Mouse (Mus musculus) liver, embryonic 11.5 days (tissue): ENCODE measurements around the gene Rpp14. TPM values are rescaled to one million over a fixed set of nuclear protein-coding genes. Genes with fewer than 3 reads are reported as not detected.

Source experiments
- ATAC-seq: fragments of 200-750 bp; cut with Nextera tagmentation; replicated peaks from 2 replicates; pipeline ENCODE4 v1.8.0; 2017; ENCODE audit warnings: moderate number of reproducible peaks, mild to moderate bottlenecking, moderate TSS enrichment, moderate library complexity; ENCODE audit not compliant: low FRiP score
- DNase-seq: peaks from one replicate; pipeline ENCODE4 v3.0.0-alpha.2; 2017; ENCODE audit warnings: low spot score
- H3K27ac ChIP-seq: fragments of 300-500 bp; sonication (generic); 2 replicates; pipeline ENCODE4 v1.5.1; 2014; ENCODE audit warnings: mild to moderate bottlenecking, low read depth, low read length, control low read depth
- H3K27me3 ChIP-seq: fragments of 300-500 bp; sonication (generic); replicated peaks from 2 replicates; pipeline ENCODE4 v1.6.1; 2014; ENCODE audit warnings: low read length, mixed read lengths; ENCODE audit not compliant: control insufficient read depth, insufficient read depth
- H3K36me3 ChIP-seq: fragments of 300-500 bp; sonication (generic); 2 replicates; pipeline ENCODE4 v1.6.1; 2014; ENCODE audit warnings: mild to moderate bottlenecking, low read length, moderate library complexity, mixed read lengths; ENCODE audit not compliant: control insufficient read depth, insufficient read depth
- H3K4me1 ChIP-seq: fragments of 300-500 bp; sonication (generic); replicated peaks from 2 replicates; pipeline ENCODE4 v1.6.1; 2014; ENCODE audit warnings: low read length, mixed read lengths; ENCODE audit not compliant: control insufficient read depth, insufficient read depth
- H3K4me2 ChIP-seq: fragments of 300-500 bp; sonication (generic); 2 replicates; pipeline ENCODE4 v1.6.1; 2014; ENCODE audit warnings: mild to moderate bottlenecking, control low read depth, moderate library complexity
- H3K4me3 ChIP-seq: fragments of 300-500 bp; sonication (generic); 2 replicates; pipeline ENCODE4 v1.5.1; 2014; ENCODE audit warnings: low read depth, low read length, control low read depth
- H3K9ac ChIP-seq: fragments of 300-500 bp; sonication (generic); 2 replicates; pipeline ENCODE4 v1.6.1; 2014; ENCODE audit warnings: low read depth, low read length, control low read depth
- H3K9me3 ChIP-seq: fragments of 300-500 bp; sonication (generic); 2 replicates; pipeline ENCODE4 v1.6.1; 2016; ENCODE audit warnings: low read length, inconsistent platforms, mixed read lengths; ENCODE audit not compliant: control insufficient read depth
- WGBS: fragments of 180-500 bp; shearing (Covaris S2); extraction: QIAGEN DNeasy Blood & Tissue Kit; methylation state at CpG from one replicate; pipeline ENCODE4 v1.1.7; 2014; 5-methylcytosine and 5-hydroxymethylcytosine counted together
- polyA plus RNA-seq: library from polyadenylated mRNA; unstranded; fragments of >200 nt; fragmentation: Nextera tagmentation; extraction: Ambion mirVana; gene quantifications from 2 replicates; pipeline ENCODE4 v1.2.1, GENCODE M21; 2014

Gene Rpp14
- polyA plus RNA-seq, 1 experiment from 2014 or later = 77.4 TPM

DNA sequence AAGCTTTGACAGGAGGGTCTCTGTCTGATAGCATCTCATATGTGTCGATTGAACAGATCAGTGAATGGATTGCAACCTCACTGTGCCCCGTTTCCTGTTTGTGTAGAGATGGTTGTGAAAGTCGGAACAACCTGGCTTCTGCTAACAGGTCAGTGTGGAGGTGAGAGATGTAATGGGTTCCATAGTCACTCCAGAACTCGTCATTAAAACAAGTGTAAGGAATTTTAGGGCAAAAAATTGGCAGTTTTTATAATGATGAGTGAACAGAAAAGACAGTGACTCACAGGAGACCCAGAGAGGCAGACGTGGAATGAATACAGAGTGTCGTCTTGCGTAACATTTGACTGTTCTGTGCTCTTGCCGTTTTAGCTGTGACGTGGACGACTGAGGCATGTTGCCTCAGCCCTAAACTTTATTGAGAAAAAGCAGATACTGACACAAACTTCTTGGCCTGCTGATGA, 19.4 kb downstream of the Rpp14 start:
- no peaks in the 10 kb centered on the region for H3K36me3 ChIP-seq
- DNase-seq (no peak), ATAC-seq (no peak)
- H3K4me2 ChIP-seq = peak overlapping the region; percentile 85
- H3K27me3 ChIP-seq = no peaks in the 10 kb centered on the region
- WGBS = 48% methylated on average over 10 of the region's 10 CpGs
- no peaks in the 10 kb centered on the region for H3K9me3 ChIP-seq
- H3K4me3 ChIP-seq = no peak overlapping the region; the same call in 1 of the 2 replicates
- H3K4me1 ChIP-seq = peaks cover 9% of the 10 kb centered on the region; the same call in 1 of the 2 replicates
- no peak overlapping the region for H3K9ac ChIP-seq
- H3K27ac ChIP-seq = no peak overlapping the region

DNA sequence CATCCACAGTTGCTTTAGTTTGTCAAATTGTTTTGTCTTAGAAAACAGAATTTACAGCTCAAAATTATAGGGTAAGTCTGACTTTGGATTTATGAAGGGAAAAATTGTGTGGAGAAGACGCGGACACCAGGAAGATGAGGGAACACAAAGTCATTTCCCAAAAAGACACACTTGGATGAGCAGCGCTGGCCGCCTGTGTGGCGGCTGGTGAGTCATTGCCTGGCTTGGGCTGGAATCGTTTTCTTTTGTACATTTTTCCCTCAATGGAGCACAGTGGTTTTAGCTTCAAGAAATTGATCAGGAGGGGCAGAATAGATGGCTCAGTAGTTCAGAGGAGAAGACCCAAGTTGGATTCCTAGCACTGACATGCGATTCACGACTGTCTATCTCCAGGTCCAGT, 21.7 kb downstream of the Rpp14 start:
- Histone ChIP-seq H3K4me1 (peaks cover 9% of the 10 kb centered on the region; the same call in 1 of the 2 replicates), H3K4me3 (no peak overlapping the region), H3K9ac (no peak overlapping the region), H3K27ac (no peak overlapping the region), H3K4me2 (no peak overlapping the region), H3K36me3 (no peaks in the 10 kb centered on the region), H3K9me3 (no peaks in the 10 kb centered on the region), H3K27me3 (no peaks in the 10 kb centered on the region)
- 88% methylated on average over 8 of the region's 8 CpGs for WGBS
- no peak for ATAC-seq
- no peak for DNase-seq

DNA sequence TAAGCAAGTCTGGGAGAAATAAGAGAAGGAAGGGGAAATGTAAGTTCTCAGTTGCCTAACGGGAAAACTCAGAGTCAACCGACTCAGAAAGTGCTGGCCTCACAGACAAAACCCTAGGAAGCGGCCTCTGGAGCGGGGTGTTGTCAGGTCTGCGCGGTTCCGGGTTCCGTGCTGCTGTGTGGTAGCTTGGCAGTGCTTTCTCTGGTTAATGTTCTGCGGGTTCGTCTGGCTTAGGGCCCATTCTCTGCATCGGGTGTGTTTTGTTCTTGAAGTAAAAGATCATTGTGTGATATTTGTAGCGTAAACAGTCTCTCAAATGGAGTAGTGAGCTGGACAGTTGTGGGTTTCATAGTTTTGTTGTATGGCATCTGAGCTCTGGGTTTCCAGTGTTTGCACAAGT, 22.5 kb downstream of the Rpp14 start:
- no peak overlapping the region for H3K9ac ChIP-seq
- H3K9me3 ChIP-seq = no peaks in the 10 kb centered on the region
- H3K27ac ChIP-seq = no peak overlapping the region
- no peak overlapping the region for H3K4me3 ChIP-seq
- H3K36me3 ChIP-seq = no peaks in the 10 kb centered on the region
- ATAC-seq = no peak
- H3K4me2 ChIP-seq = no peak overlapping the region
- H3K27me3 ChIP-seq = no peaks in the 10 kb centered on the region
- WGBS = 85% methylated on average over 12 of the region's 12 CpGs
- H3K4me1 ChIP-seq = peaks cover 9% of the 10 kb centered on the region; the same call in 1 of the 2 replicates
- no peak for DNase-seq

- no peaks in the 10 kb centered on the region for H3K9me3 ChIP-seq
- H3K9ac ChIP-seq = no peak overlapping the region
- H3K27me3 ChIP-seq = no peaks in the 10 kb centered on the region
- no peak overlapping the region for H3K4me2 ChIP-seq
- DNase-seq (no peak), ATAC-seq (no peak)
- H3K4me1 ChIP-seq = no peaks in the 10 kb centered on the region
- no peak overlapping the region for H3K4me3 ChIP-seq
- 78% methylated on average over 4 of the region's 4 CpGs for WGBS
- H3K27ac ChIP-seq = no peak overlapping the region
- no peaks in the 10 kb centered on the region for H3K36me3 ChIP-seq
These were observed 27.9 kb downstream of the Rpp14 start for GRCm38 (mm10) chr14:8108047-8108446.

DNA sequence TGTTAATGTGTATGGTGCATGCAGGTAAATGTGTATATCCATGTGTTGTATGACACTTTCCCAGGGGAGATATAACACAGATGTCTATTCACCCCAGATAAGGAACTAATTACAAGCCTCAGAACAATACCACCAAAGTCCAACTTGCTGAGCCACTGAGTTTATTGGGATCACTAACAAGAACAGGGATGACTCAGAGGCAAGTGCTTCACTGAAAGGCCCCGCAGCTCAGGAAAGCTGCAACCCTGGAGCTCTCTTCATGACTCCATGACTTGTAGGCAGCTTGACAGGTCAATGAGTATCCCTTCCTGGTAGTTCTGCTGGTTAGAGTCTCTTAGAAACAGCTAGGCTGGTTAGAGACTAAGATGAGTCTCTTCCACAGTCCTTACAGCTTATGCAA, 28.8 kb downstream of the Rpp14 start:
- Histone ChIP-seq H3K27ac (no peak overlapping the region), H3K36me3 (no peaks in the 10 kb centered on the region), H3K4me3 (no peak overlapping the region), H3K9ac (no peak overlapping the region), H3K27me3 (no peaks in the 10 kb centered on the region), H3K9me3 (no peaks in the 10 kb centered on the region), H3K4me2 (no peak overlapping the region), H3K4me1 (no peaks in the 10 kb centered on the region)
- DNase-seq (no peak), ATAC-seq (no peak)
- 83% methylated on average over 1 of the region's 1 CpGs for WGBS

GRCm38 (mm10) chr14:8111545-8111944, 31.4 kb downstream of the Rpp14 start:
- Histone ChIP-seq H3K4me2 (no peak overlapping the region), H3K36me3 (no peaks in the 10 kb centered on the region), H3K27ac (no peak overlapping the region), H3K4me3 (no peak overlapping the region), H3K4me1 (no peaks in the 10 kb centered on the region), H3K9me3 (no peaks in the 10 kb centered on the region), H3K9ac (no peak overlapping the region), H3K27me3 (no peaks in the 10 kb centered on the region)
- ATAC-seq = peak; percentile 41; the same call in 1 of the 2 replicates
- 89% methylated on average over 6 of the region's 6 CpGs for whole genome bisulfite sequencing
- no peak for DNase-seq

GRCm38 (mm10) chr14:8112036-8112435, 31.9 kb downstream of the Rpp14 start:
- Histone ChIP-seq H3K27me3 (no peaks in the 10 kb centered on the region), H3K4me2 (no peak overlapping the region), H3K4me1 (no peaks in the 10 kb centered on the region), H3K4me3 (no peak overlapping the region), H3K9me3 (no peaks in the 10 kb centered on the region), H3K36me3 (no peaks in the 10 kb centered on the region), H3K9ac (no peak overlapping the region), H3K27ac (no peak overlapping the region)
- ATAC-seq (no peak), DNase-seq (no peak)
- WGBS = 77% methylated on average over 8 of the region's 8 CpGs

- DNase-seq (no peak), ATAC-seq (no peak)
- Histone ChIP-seq H3K9me3 (no peaks in the 10 kb centered on the region), H3K9ac (no peak overlapping the region), H3K4me1 (no peaks in the 10 kb centered on the region), H3K27me3 (no peaks in the 10 kb centered on the region), H3K4me3 (no peak overlapping the region), H3K4me2 (no peak overlapping the region), H3K27ac (no peak overlapping the region), H3K36me3 (no peaks in the 10 kb centered on the region)
- 95% methylated on average over 2 of the region's 2 CpGs for WGBS
These were observed 33.4 kb downstream of the Rpp14 start for GRCm38 (mm10) chr14:8113616-8114015.

- H3K9me3 ChIP-seq = no peaks in the 10 kb centered on the region
- no peaks in the 10 kb centered on the region for H3K36me3 ChIP-seq
These were observed 34.1 kb downstream of the Rpp14 start for GRCm38 (mm10) chr14:8114306-8114705.

More at GRCm38 (mm10) chr14:8114306-8114705, 34.1 kb downstream of the Rpp14 start:
- 69% methylated on average over 3 of the region's 3 CpGs for WGBS
- Histone ChIP-seq H3K4me3 (no peak overlapping the region), H3K4me2 (no peak overlapping the region), H3K4me1 (no peaks in the 10 kb centered on the region), H3K27me3 (no peaks in the 10 kb centered on the region), H3K27ac (no peak overlapping the region), H3K9ac (no peak overlapping the region)
- DNase-seq = no peak
- ATAC-seq = no peak
